Mouse (Mus musculus) myocyte (in vitro differentiated cells): Measurements from ENCODE around the gene Simc1. TPM values are rescaled to one million over a fixed set of nuclear protein-coding genes. Genes with fewer than 3 reads are reported as not detected.

ENCODE experiments used
- H3K27me3 ChIP-seq: one replicate; pipeline ENCODE4 v1.6.1; 2011; ENCODE audit not compliant: control insufficient read depth, insufficient read depth, insufficient read length
- H3K36me3 ChIP-seq: one replicate; pipeline ENCODE4 v1.6.1; 2011; ENCODE audit not compliant: control insufficient read depth, insufficient read depth
- H3K4me2 ChIP-seq: one replicate; pipeline ENCODE4 v1.6.1; 2011; ENCODE audit warnings: low read depth, control low read depth
- H3K4me3 ChIP-seq: one replicate; pipeline ENCODE4 v1.5.1; 2011; ENCODE audit warnings: mild to moderate bottlenecking, control low read depth, moderate library complexity
- H3K79me2 ChIP-seq: one replicate; pipeline ENCODE4 v1.6.1; 2011; ENCODE audit not compliant: control insufficient read depth, insufficient read depth
- H3ac ChIP-seq: one replicate; pipeline ENCODE4 v1.6.1; 2011; ENCODE audit not compliant: control insufficient read depth, insufficient read length
- CEBPB ChIP-seq: IDR thresholded peaks from 2 replicates; pipeline ENCODE4 v1.6.1; 2011; ENCODE audit warnings: mild to moderate bottlenecking, moderate library complexity; ENCODE audit not compliant: poor library complexity, insufficient read depth, severe bottlenecking
- E2F4 ChIP-seq: IDR thresholded peaks from one replicate; pipeline ENCODE4 v1.6.1; 2011; ENCODE audit warnings: mild to moderate bottlenecking, control low read depth, moderate library complexity; ENCODE audit not compliant: insufficient read depth
- MAX ChIP-seq: IDR thresholded peaks from one replicate; pipeline ENCODE4 v1.6.1; 2011; ENCODE audit warnings: low read depth, mild to moderate bottlenecking, control low read depth
- MYOD1 ChIP-seq, 3 experiments: IDR thresholded peaks; one replicate each; pipeline ENCODE4 v1.6.1; 2011; ENCODE audit warnings: control low read depth in 2 of 3, low read depth in 2 of 3, mild to moderate bottlenecking in 2 of 3, moderate library complexity in 1 of 3; ENCODE audit not compliant: insufficient read length in 2 of 3, control insufficient read depth in 1 of 3
- MYOG ChIP-seq, 3 experiments: IDR thresholded peaks; one replicate each; pipeline ENCODE4 v1.6.1; 2011; ENCODE audit warnings: control low read depth in 2 of 3, low read depth in 2 of 3, mild to moderate bottlenecking in 2 of 3; ENCODE audit not compliant: insufficient read length in 2 of 3, control insufficient read depth in 1 of 3, insufficient read depth in 1 of 3
- POLR2A ChIP-seq: IDR thresholded peaks from one replicate; pipeline ENCODE4 v1.6.1; 2011; ENCODE audit warnings: low read depth, mild to moderate bottlenecking, control low read depth, moderate library complexity; ENCODE audit not compliant: insufficient read length
- POLR2AphosphoS2 ChIP-seq: IDR thresholded peaks from one replicate; pipeline ENCODE4 v1.6.1; 2011; ENCODE audit warnings: low read depth, control low read depth; ENCODE audit not compliant: insufficient read length
- REST ChIP-seq: IDR thresholded peaks from one replicate; pipeline ENCODE4 v1.6.1; 2011; ENCODE audit warnings: mild to moderate bottlenecking, control low read depth, moderate library complexity; ENCODE audit not compliant: insufficient read depth, insufficient read length
- SRF ChIP-seq: IDR thresholded peaks from one replicate; pipeline ENCODE4 v1.6.1; 2011; ENCODE audit warnings: low read depth; ENCODE audit not compliant: control insufficient read depth, insufficient read length
- TCF12 ChIP-seq: IDR thresholded peaks from one replicate; pipeline ENCODE4 v1.6.1; 2011; ENCODE audit warnings: mild to moderate bottlenecking, control low read depth; ENCODE audit not compliant: poor library complexity, insufficient read depth, severe bottlenecking
- TCF3 ChIP-seq: IDR thresholded peaks from one replicate; pipeline ENCODE4 v1.6.1; 2011; ENCODE audit warnings: low read depth, control low read depth; ENCODE audit not compliant: insufficient read length
- USF1 ChIP-seq: IDR thresholded peaks from one replicate; pipeline ENCODE4 v1.6.1; 2011; ENCODE audit warnings: low read depth, mild to moderate bottlenecking, control low read depth, moderate library complexity
- polyA plus RNA-seq: library from polyadenylated mRNA; unstranded; fragments of >200 nt; fragmentation: generic; extraction: Trizol; gene quantifications from one replicate; pipeline ENCODE4 v1.2.1, GENCODE M21; 2012; ENCODE audit warnings: missing spikeins

Gene Simc1
- polyA plus RNA-seq, 1 experiment = 3.8 TPM

DNA sequence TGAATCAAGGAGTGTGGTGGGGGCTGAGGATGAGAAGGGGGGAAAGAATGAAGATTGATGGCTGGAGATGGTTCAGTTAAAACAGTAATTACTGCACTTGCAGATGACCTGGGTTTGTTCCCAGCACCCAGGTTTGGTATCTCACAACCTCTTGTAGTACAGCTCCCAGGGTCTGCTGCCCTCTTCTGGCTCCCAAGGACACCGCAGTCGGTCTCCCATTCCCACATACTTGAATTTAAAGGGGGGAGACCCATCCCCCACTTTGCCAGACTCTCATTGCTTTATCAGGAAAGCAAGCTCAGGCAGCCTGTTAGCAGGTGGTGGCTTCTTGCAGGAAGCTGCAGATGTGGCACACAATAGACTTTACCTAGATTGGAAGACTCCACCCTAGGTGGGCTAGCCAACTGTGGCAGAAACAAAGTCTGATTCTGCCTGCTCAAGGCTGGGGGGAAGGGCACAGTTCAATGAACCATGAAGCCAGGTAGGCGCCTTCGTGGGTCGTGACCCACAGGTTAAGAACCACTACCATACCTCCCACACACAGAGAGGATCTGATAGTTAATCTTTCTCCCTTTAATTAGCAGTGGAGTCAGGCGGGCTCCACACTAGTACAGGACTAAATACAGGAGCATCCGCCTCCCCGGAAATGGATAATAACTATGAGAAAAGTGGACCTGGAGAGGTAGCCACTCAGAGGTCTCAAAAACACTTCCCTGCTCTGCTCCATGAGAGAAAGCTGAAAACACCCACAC lies 62.2 kb downstream of the Simc1 start:
- TF ChIP-seq POLR2AphosphoS2 (no peak), POLR2A (no peak), USF1 (no peak), REST (no peak), SRF (no peak), TCF3 (no peak), CEBPB (no peak), MYOD1 (IDR thresholded peaks at IDR 0.05; ENCODE audit: control insufficient read depth in 1 of 3, insufficient read length in 2 of 3, low read depth in 2 of 3) (no peak), E2F4 (no peak), TCF12 (no peak), MAX (no peak), MYOG (IDR thresholded peaks at IDR 0.05; ENCODE audit: control insufficient read depth in 1 of 3, insufficient read depth in 1 of 3, insufficient read length in 2 of 3, low read depth in 2 of 3) (no peak)
- peak overlapping the region; percentile 69 for H3K4me3 ChIP-seq
- peak overlapping the region; percentile 88 for H3K4me2 ChIP-seq
- no peak overlapping the region for H3ac ChIP-seq
- no peaks in the 10 kb centered on the region for H3K36me3 ChIP-seq
- peaks cover 30% of the 10 kb centered on the region for H3K79me2 ChIP-seq
- no peaks in the 10 kb centered on the region for H3K27me3 ChIP-seq

DNA sequence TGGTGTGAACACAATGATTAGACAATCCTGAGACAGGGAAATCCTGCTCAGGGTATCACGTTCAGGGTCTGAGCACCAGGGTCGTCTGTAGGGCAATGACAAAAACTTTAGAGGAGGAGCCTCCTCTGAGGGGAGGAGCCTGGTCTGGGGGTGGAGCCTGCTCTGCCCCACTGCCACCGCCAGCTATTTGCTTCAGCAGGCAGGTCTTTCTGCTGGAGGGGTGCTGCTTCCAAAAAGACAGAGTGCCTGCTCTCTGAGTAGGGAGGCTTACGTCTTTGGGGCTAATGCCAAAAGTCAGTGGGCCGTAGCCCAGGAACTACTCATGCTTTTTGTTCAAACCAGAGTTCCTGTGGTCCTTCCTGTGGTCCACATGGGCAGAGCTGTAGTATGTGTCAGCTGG lies 64.8 kb downstream of the Simc1 start:
- Histone ChIP-seq H3K4me3 (no peak overlapping the region), H3K27me3 (no peaks in the 10 kb centered on the region), H3K79me2 (peaks cover 16% of the 10 kb centered on the region), H3ac (no peak overlapping the region), H3K36me3 (no peaks in the 10 kb centered on the region), H3K4me2 (no peak overlapping the region)
- TF ChIP-seq SRF (no peak), E2F4 (no peak), MYOD1 (IDR thresholded peaks at IDR 0.05; ENCODE audit: control insufficient read depth in 1 of 3, insufficient read length in 2 of 3, low read depth in 2 of 3) (no peak), TCF12 (no peak), USF1 (no peak), REST (no peak), POLR2AphosphoS2 (no peak)

DNA sequence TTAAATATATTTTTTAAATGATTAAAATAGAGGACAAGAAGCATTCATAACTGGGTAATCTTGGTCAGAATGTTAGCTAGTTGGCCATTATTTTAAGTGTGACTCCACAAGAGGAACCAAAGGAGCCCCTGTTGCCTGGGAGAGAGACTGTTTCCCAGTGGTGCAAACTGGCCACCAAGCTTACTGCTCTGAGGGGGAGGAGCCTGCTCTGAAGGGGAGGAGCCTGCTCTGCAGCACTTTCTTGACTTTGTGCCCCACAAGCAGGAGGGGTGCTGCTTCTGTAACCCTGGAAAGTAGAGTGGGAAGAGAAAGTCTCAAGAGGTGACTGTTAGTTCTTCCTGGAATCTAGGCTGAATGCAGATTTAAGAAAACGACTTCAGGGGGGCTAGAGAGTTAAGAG lies 65.7 kb downstream of the Simc1 start:
- H3K36me3 ChIP-seq = no peaks in the 10 kb centered on the region
- H3K4me3 ChIP-seq = no peak overlapping the region
- H3K4me2 ChIP-seq = no peak overlapping the region
- H3K79me2 ChIP-seq = peaks cover 7% of the 10 kb centered on the region
- no peak overlapping the region for H3ac ChIP-seq
- TF ChIP-seq CEBPB (no peak), REST (no peak), SRF (no peak), MYOG (IDR thresholded peaks at IDR 0.05; ENCODE audit: control insufficient read depth in 1 of 3, insufficient read depth in 1 of 3, insufficient read length in 2 of 3, low read depth in 2 of 3) (no peak), TCF12 (no peak), USF1 (no peak), POLR2AphosphoS2 (no peak), TCF3 (no peak), MAX (no peak)
- no peaks in the 10 kb centered on the region for H3K27me3 ChIP-seq

DNA sequence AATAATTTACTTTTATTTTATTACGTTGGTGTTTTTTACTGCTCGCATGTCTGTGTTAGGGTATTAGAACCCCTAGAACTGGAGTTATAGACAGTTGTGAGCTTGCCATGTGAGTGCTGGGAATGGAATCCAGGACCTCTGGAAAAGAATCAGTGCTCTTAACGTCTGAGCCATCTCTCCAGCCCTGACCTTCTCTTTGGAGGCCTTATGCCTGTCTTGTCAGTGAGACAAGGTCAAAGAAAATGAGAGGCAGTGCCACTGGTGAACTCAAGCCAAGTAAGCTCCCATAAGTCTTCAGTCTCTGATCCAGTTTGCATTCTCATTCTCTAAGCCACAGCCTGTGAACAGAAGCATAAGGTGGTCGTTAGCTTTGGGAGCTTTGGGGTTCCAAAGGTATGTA lies 67.2 kb downstream of the Simc1 start:
- no peak overlapping the region for H3K4me2 ChIP-seq
- H3K79me2 ChIP-seq = peaks cover 5% of the 10 kb centered on the region
- H3K27me3 ChIP-seq = no peaks in the 10 kb centered on the region
- TF ChIP-seq E2F4 (no peak), POLR2AphosphoS2 (no peak), SRF (no peak), MYOD1 (IDR thresholded peaks at IDR 0.05; ENCODE audit: control insufficient read depth in 1 of 3, insufficient read length in 2 of 3, low read depth in 2 of 3) (no peak), CEBPB (no peak), MAX (no peak)
- no peak overlapping the region for H3K4me3 ChIP-seq
- no peak overlapping the region for H3ac ChIP-seq
- no peaks in the 10 kb centered on the region for H3K36me3 ChIP-seq

DNA sequence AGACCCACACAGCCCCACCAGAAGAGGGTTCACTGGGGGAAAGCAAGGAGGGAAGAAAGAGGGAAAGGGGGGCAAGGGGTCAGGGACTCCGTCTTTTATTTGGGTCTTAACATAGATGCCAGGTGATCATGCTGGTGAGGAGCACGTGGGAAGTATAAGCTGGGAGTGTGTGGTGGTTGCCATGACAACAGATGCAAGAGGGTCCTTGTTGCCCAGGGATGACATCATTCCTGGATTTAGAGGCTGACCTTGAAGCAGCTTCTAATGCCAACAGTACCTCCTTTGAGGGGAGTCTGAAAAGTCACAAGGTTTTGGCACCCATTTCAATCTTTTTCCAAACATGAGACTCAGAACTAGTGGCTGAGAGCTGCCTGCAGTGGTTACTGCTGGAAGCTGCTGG lies 68.1 kb downstream of the Simc1 start:
- no peak overlapping the region for H3K4me3 ChIP-seq
- peaks cover 14% of the 10 kb centered on the region for H3K79me2 ChIP-seq
- H3K4me2 ChIP-seq = no peak overlapping the region
- H3K36me3 ChIP-seq = no peaks in the 10 kb centered on the region
- no peaks in the 10 kb centered on the region for H3K27me3 ChIP-seq
- TF ChIP-seq POLR2AphosphoS2 (no peak), MAX (no peak), MYOG (IDR thresholded peaks at IDR 0.05; ENCODE audit: control insufficient read depth in 1 of 3, insufficient read depth in 1 of 3, insufficient read length in 2 of 3, low read depth in 2 of 3) (no peak), POLR2A (no peak), SRF (no peak), TCF12 (no peak), REST (no peak)
- H3ac ChIP-seq = no peak overlapping the region
